Mouse (Mus musculus) gastrocnemius, postnatal 14 days (tissue): ENCODE data around the gene Rab3a. TPM values are rescaled to one million over a fixed set of nuclear protein-coding genes. Genes with fewer than 3 reads are reported as not detected.

Source experiments
- DNase-seq: peaks from one replicate; pipeline ENCODE4 v3.0.0; 2021; ENCODE audit warnings: mixed read lengths
- intact Hi-C: fragments of 180-260 bp; cut with DNase I; formaldehyde crosslinking; loops from one replicate; pipeline ENCODE4 v1.15.1; 2025; ENCODE audit warnings: low total_unique reads
- total RNA-seq, 2 experiments: library from RNA; stranded (reverse); gene quantifications; 2 replicates each; pipeline ENCODE4 v1.2.3; 2021

The Rab3a gene
- total RNA-seq, 2 experiments from 2014 or later, result 44.3 to 45.1 TPM

GRCm38 (mm10) chr8:70730956-70731355 is 23.5 kb upstream of the Rab3a start:
- intact Hi-C loops, result no loop called here
- peak; percentile 2 for DNase-seq

- DNase-seq, result no peak
- intact Hi-C loops, result no loop called here
Observed at GRCm38 (mm10) chr8:70737705-70738104, 16.8 kb upstream of the Rab3a start.

- DNase-seq, result no peak
- intact Hi-C loops, result no loop called here
Observed at GRCm38 (mm10) chr8:70738211-70738610, 16.3 kb upstream of the Rab3a start.

GRCm38 (mm10) chr8:70741661-70742060 is 12.8 kb upstream of the Rab3a start:
- no peak for DNase-seq
- intact Hi-C loops, result no loop called here

DNA sequence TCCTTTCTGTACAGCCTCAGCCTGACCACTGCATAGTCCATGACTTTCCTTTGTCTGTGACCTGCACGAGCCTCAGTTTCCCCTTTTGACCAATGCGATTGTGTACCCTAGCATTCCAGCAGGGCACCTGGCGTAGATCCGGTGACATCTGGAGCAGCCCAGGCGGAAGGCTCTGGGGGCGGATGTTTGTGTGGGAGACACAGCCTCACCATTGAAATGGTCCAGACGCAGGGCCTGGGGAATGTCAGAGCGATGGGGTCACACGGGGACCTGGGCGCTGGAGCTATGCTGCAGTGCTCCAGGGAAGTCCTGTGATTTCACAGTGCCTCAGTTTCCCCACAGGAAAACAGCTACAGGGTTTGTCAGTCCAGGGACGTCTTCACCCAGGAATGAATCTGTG is 12.3 kb upstream of the Rab3a start:
- intact Hi-C loops, result no loop called here
- DNase-seq, result no peak

- no peak for DNase-seq
- intact Hi-C loops, result no loop called here
Observed at GRCm38 (mm10) chr8:70742981-70743655, 11.4 kb upstream of the Rab3a start.

DNA sequence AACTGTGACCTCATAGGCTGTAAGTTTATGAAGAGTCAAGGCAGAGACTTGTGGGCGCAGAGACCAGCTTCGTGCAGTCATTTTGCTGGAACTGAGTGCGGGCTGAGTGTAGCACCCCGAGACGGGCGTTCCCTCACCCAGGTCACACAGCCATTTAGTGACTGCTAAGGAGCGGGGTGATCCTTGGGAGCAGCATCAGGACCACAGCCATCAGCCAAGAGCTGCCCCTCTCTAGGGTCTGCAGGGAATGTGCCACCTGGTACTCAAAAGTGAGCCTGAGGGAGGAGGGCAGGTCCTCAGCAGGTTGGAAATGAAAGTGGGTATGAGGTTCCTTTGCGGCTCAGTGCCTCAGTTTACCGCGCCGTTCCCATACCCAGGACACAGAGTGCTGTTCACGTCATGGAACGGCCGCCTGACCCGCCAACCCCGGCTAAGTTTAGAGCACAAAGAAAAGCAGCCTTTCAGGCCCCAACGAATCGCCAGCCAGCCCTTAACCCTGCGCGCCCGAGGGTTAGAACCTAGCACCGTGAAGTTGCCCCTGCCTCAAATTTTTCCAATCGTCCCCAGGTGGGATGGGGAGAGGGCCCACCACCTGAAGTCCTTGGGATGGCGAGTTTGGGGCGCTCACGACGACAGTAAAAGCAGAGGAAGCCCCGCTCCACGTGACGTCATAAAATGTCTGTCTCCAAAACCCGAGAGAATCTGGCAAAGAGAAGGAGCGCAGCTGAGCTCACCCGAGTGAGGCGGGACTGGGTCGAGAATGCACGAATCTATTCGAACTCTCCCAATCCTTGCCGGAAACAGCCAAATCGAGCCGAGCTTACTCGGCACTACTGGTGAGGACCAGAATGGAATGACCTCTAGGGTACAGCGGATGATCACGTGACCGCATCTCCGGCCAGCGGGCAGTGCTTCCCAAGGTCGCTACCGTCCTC is 10.6 kb upstream of the Rab3a start:
- intact Hi-C loops, result no loop called here
- DNase-seq, result peak; percentile 77

- DNase-seq, result no peak
- intact Hi-C loops, result loop anchor here (5.0 kb wide), 1 partner anchor 33 kb away; no protein-coding TSS in a partner anchor
Observed at GRCm38 (mm10) chr8:70744806-70745205, 9.7 kb upstream of the Rab3a start.

DNA sequence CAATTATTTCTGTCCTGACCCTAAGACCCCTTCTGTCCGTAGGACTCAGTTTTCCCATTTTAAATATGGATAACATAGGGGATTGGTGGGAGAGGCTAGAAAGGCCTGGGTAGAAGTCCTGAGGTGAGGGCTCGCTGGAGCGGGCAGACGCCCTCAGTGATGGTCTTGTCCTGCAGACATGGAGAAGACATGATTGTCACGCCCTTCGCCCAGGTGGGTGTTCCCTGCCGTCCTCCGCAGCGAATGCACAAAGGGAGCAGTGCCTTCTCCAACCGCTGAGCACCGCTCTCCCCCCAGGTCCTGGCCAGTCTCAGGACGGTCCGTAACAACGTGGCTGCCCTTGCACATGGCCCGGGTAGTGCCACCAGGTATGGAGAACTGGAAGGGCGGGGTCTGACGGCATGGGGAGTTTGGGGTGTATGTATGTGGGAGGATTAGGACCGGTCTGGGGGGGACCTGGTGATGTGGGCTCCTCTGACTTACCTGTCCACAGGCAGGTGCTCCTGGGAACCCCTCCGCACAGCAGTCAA is 8.7 kb upstream of the Rab3a start:
- DNase-seq, result no peak
- intact Hi-C loops, result loop anchor here (5.0 kb wide), 1 partner anchor 33 kb away; no protein-coding TSS in a partner anchor

- intact Hi-C loops, result loop anchor here (5.0 kb wide), 1 partner anchor 34 kb away; no protein-coding TSS in a partner anchor
- DNase-seq, result no peak
Observed at GRCm38 (mm10) chr8:70746676-70747075, 7.8 kb upstream of the Rab3a start.

- intact Hi-C loops, result loop anchor here (5.0 kb wide), 1 partner anchor 35 kb away; no protein-coding TSS in a partner anchor
- DNase-seq, result no peak
Observed at GRCm38 (mm10) chr8:70747211-70747890, 7.1 kb upstream of the Rab3a start.

- intact Hi-C loops, result loop anchor here (5.0 kb wide), 1 partner anchor 36 kb away; no protein-coding TSS in a partner anchor
Observed at GRCm38 (mm10) chr8:70748246-70749096, 6.0 kb upstream of the Rab3a start.

DNA sequence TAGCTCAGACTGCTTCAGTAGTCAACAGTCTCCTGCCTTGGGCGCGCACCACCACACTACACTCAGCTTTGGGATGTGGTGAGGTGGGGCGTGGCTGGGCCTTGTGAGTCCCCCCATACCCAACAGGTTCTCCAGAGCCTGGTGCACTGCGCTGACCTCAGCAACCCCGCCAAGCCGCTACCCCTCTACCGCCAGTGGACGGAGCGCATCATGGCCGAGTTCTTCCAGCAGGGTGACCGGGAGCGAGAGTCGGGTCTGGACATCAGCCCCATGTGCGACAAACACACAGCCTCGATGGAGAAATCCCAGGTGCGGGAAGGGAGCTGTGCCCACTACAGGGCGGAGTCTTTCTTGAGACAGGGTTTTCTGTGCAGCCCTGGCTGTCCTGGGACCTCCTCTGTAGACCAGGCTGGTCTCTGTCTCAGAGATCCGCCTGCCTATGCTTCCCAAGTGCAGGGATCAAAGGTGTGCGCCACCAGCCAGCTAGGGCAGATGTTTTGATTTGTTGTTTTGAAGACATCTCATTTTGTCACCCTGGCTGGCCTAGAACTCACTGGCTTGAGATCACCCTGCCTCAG is 5.3 kb upstream of the Rab3a start:
- DNase-seq, result no peak
- intact Hi-C loops, result loop anchor here (5.0 kb wide), 1 partner anchor 37 kb away; no protein-coding TSS in a partner anchor

More at GRCm38 (mm10) chr8:70748246-70749096, 6.0 kb upstream of the Rab3a start:
- DNase-seq, result no peak

GRCm38 (mm10) chr8:70750128-70750680 is 4.3 kb upstream of the Rab3a start:
- intact Hi-C loops, result no loop called here
- DNase-seq, result no peak

- DNase-seq, result peak; percentile 69
- intact Hi-C loops, result no loop called here
Observed at GRCm38 (mm10) chr8:70752000-70752764, 2.3 kb upstream of the Rab3a start.

- intact Hi-C loops, result no loop called here
- DNase-seq, result peak; percentile 96
Observed at GRCm38 (mm10) chr8:70753151-70753550, 1.3 kb upstream of the Rab3a start.
